8 mouse cellular contexts compared by ENCODE assay signal in genomic region chr13:111685751-111686462, GRCm38 (mm10). TPM values are rescaled to one million over a fixed set of nuclear protein-coding genes. Genes with fewer than 3 reads are reported as not detected.
A peak's percentile ranks its signal among the peaks of the same experiment; 100 is the strongest.
DNase-seq lines count a peak whose midpoint lies in the region; ATAC-seq and TF ChIP-seq lines count a peak whose summit lies in the region.

No protein-coding gene starts in this region.

- peak overlapping the region; percentile 90 for H3K4me2 ChIP-seq in forebrain, embryonic 12.5 days
- peak overlapping the region; percentile 91 for H3K4me2 ChIP-seq in heart, postnatal 0 days (ENCODE audit: low read depth, low read length)
- peak overlapping the region; percentile 96 for H3K4me2 ChIP-seq in liver, embryonic 16.5 days (ENCODE audit: low read depth, low read length)
- peak overlapping the region; percentile 91 for H3K4me2 ChIP-seq in neural tube, embryonic 13.5 days

- DNase-seq in c-Kit-positive CD71-positive TER-119-positive erythroid progenitor cells, embryonic 14.5 days (ENCODE audit: low spot score), result peak; percentile 63
- DNase-seq in heart, postnatal 0 days (ENCODE audit: low spot score), result peak; percentile 80
- peak; percentile 88 to 93 for DNase-seq in kidney, postnatal 4 days
- peak; percentile 32 for DNase-seq in telencephalon, adult 2 months (ENCODE audit: low read depth, low spot score)

- peak; percentile 96 for ATAC-seq in forebrain, embryonic 12.5 days (ENCODE audit: low FRiP score)
- ATAC-seq in heart, postnatal 0 days (ENCODE audit: insufficient read depth, low read depth), result peak; percentile 95
- ATAC-seq in liver, embryonic 16.5 days (ENCODE audit: low read depth), result peak; percentile 87
- peak; percentile 96 for ATAC-seq in neural tube, embryonic 13.5 days (ENCODE audit: low read depth)

- no peak overlapping the region for H3K27ac ChIP-seq in ES-Bruce4 (ENCODE audit: insufficient read depth, low read length)
- peak overlapping the region; percentile 97 for H3K27ac ChIP-seq in forebrain, embryonic 12.5 days
- peak overlapping the region; percentile 96 for H3K27ac ChIP-seq in heart, postnatal 0 days (ENCODE audit: low read depth)
- H3K27ac ChIP-seq in liver, embryonic 16.5 days (ENCODE audit: low read length), result peak overlapping the region; percentile 95
- H3K27ac ChIP-seq in neural tube, embryonic 13.5 days (replicated peaks), result peak overlapping the region; percentile 98

- no peak for TF ChIP-seq POLR2A in ES-Bruce4 (IDR thresholded peaks at IDR 0.05; ENCODE audit: insufficient read depth, low read length)

- no peaks in the 10 kb centered on the region for H3K9me3 ChIP-seq in ES-Bruce4 (replicated peaks; ENCODE audit: control insufficient read depth, insufficient read depth, low read length, poor library complexity, severe bottlenecking)
- H3K9me3 ChIP-seq in forebrain, embryonic 12.5 days, result no peaks in the 10 kb centered on the region
- H3K9me3 ChIP-seq in heart, postnatal 0 days (replicated peaks; ENCODE audit: control insufficient read depth, low read length), result no peaks in the 10 kb centered on the region
- no peaks in the 10 kb centered on the region for H3K9me3 ChIP-seq in liver, embryonic 16.5 days (replicated peaks; ENCODE audit: control insufficient read depth, low read length)
- H3K9me3 ChIP-seq in neural tube, embryonic 13.5 days, result no peaks in the 10 kb centered on the region

- no peak for TF ChIP-seq EP300 in ES-Bruce4 (IDR thresholded peaks at IDR 0.05; ENCODE audit: insufficient read depth, low read depth, low read length)
- TF ChIP-seq EP300 in heart, postnatal 0 days (IDR thresholded peaks at IDR 0.05; ENCODE audit: low read depth), result no peak

- no peaks in the 10 kb centered on the region for H3K4me1 ChIP-seq in ES-Bruce4 (ENCODE audit: control insufficient read depth, insufficient read depth, low read length)
- peaks cover 6% of the 10 kb centered on the region; the same call in 1 of the 2 replicates for H3K4me1 ChIP-seq in forebrain, embryonic 12.5 days
- 0 out of 2 replicates have a peak, but pooled peaks cover 4% of the 10 kb centered on the region for H3K4me1 ChIP-seq in heart, postnatal 0 days (ENCODE audit: control insufficient read depth, insufficient read depth)
- peaks cover 28% of the 10 kb centered on the region for H3K4me1 ChIP-seq in liver, embryonic 16.5 days (ENCODE audit: control insufficient read depth, low read depth, low read length)
- H3K4me1 ChIP-seq in neural tube, embryonic 13.5 days (replicated peaks), result peaks cover 18% of the 10 kb centered on the region

- H3K36me3 ChIP-seq in ES-Bruce4 (ENCODE audit: control insufficient read depth, insufficient read depth, low read length, poor library complexity, severe bottlenecking), result no peaks in the 10 kb centered on the region
- no peaks in the 10 kb centered on the region for H3K36me3 ChIP-seq in forebrain, embryonic 12.5 days (replicated peaks)
- H3K36me3 ChIP-seq in heart, postnatal 0 days (replicated peaks; ENCODE audit: control insufficient read depth, insufficient read depth, low read length), result 0 out of 2 replicates have a peak, but pooled peaks cover 4% of the 10 kb centered on the region
- H3K36me3 ChIP-seq in liver, embryonic 16.5 days (ENCODE audit: control insufficient read depth, insufficient read depth), result no peaks in the 10 kb centered on the region; the same call in 1 of the 2 replicates
- H3K36me3 ChIP-seq in neural tube, embryonic 13.5 days, result no peaks in the 10 kb centered on the region

- WGBS in forebrain, embryonic 12.5 days, result under 1% methylated on average over 60 of the region's 86 CpGs
- under 1% methylated on average over 60 of the region's 86 CpGs for WGBS in heart, postnatal 0 days
- 0% methylated on average over 62 of the region's 86 CpGs for WGBS in liver, embryonic 16.5 days (ENCODE audit: insufficient replicate concordance)
- WGBS in neural tube, embryonic 13.5 days, result under 1% methylated on average over 57 of the region's 86 CpGs

- H3K9ac ChIP-seq in ES-Bruce4 (ENCODE audit: low read depth, poor library complexity, severe bottlenecking), result peak overlapping the region; percentile 99
- peak overlapping the region; percentile 96 for H3K9ac ChIP-seq in forebrain, embryonic 12.5 days
- H3K9ac ChIP-seq in heart, postnatal 0 days (replicated peaks; ENCODE audit: low read depth, low read length), result peak overlapping the region; percentile 83
- peak overlapping the region; percentile 99 for H3K9ac ChIP-seq in liver, embryonic 16.5 days (ENCODE audit: low read depth, low read length)
- H3K9ac ChIP-seq in neural tube, embryonic 13.5 days, result peak overlapping the region; percentile 98

- H3K4me3 ChIP-seq in ES-Bruce4 (ENCODE audit: low read depth, low read length), result peak overlapping the region; percentile 68
- peak overlapping the region; percentile 95 for H3K4me3 ChIP-seq in forebrain, embryonic 12.5 days (replicated peaks)
- peak overlapping the region; percentile 87 for H3K4me3 ChIP-seq in heart, postnatal 0 days (ENCODE audit: low read depth, low read length)
- H3K4me3 ChIP-seq in liver, embryonic 16.5 days (ENCODE audit: low read depth, low read length), result peak overlapping the region; percentile 97
- peak overlapping the region; percentile 97 for H3K4me3 ChIP-seq in neural tube, embryonic 13.5 days

- no peak for TF ChIP-seq CTCF in ES-Bruce4 (IDR thresholded peaks at IDR 0.05; ENCODE audit: low read depth, low read length)
- TF ChIP-seq CTCF in heart, postnatal 0 days (IDR thresholded peaks at IDR 0.05; ENCODE audit: low read depth), result no peak

- no peaks in the 10 kb centered on the region for H3K27me3 ChIP-seq in ES-Bruce4 (ENCODE audit: control insufficient read depth, insufficient read depth, low read length, poor library complexity, severe bottlenecking)
- H3K27me3 ChIP-seq in forebrain, embryonic 12.5 days, result no peaks in the 10 kb centered on the region
- H3K27me3 ChIP-seq in heart, postnatal 0 days (ENCODE audit: control insufficient read depth, insufficient read depth, low read length), result no peaks in the 10 kb centered on the region
- H3K27me3 ChIP-seq in liver, embryonic 16.5 days (ENCODE audit: control insufficient read depth, insufficient read depth, low read depth, low read length), result no peaks in the 10 kb centered on the region
- H3K27me3 ChIP-seq in neural tube, embryonic 13.5 days, result peaks cover 4% of the 10 kb centered on the region

RNA-seq across cellular contexts. Expression of gene Mier3, which starts 5.1 kb away (rescaled TPM):
- polyA plus RNA-seq in ES-Bruce4 (2011; ENCODE audit: insufficient read depth, insufficient read length, low read depth, missing spikeins), result 48.7 and 49.1 TPM in 2 replicates
- polyA plus RNA-seq in forebrain, embryonic 12.5 days (2016; fragmentation: Nextera tagmentation; extraction: Ambion mirVana), result 26.0 and 26.5 TPM in 2 replicates
- total RNA-seq in heart, postnatal 0 days (2014; rRNA removed; ENCODE audit: low replicate concordance), result 11.6 and 21.9 TPM in 2 replicates
- 6.4 and 7.6 TPM in 2 replicates for polyA plus RNA-seq in heart, postnatal 0 days (2015; fragmentation: Nextera tagmentation; extraction: Ambion mirVana)
- 11.6 and 15.1 TPM in 2 replicates for polyA plus RNA-seq in liver, embryonic 16.5 days (2015; fragmentation: Nextera tagmentation; extraction: Ambion mirVana)
- polyA plus RNA-seq in neural tube, embryonic 13.5 days (2015; fragmentation: Nextera tagmentation; extraction: Ambion mirVana), result 19.0 and 21.2 TPM in 2 replicates

Comparison
In these comparisons a context has a peak if more than half of its experiments do, and no peak if none do; other contexts are left out.
1. DNase-seq: peak in every context shown above with its lines; median percentile 90 in kidney, postnatal 4 days; 80 in heart, postnatal 0 days; 63 in c-Kit-positive CD71-positive TER-119-positive erythroid progenitor cells, embryonic 14.5 days; 32 in telencephalon, adult 2 months.